Mouse (Mus musculus) heart, postnatal 0 days (tissue): ENCODE measurements around the gene Tmem239. TPM values are rescaled to one million over a fixed set of nuclear protein-coding genes. Genes with fewer than 3 reads are reported as not detected.
A peak's percentile ranks its signal among the peaks of the same experiment; 100 is the strongest.

Experiments
- ATAC-seq: fragments of 200-750 bp; cut with Nextera tagmentation; 2 replicates; pipeline ENCODE4 v1.8.0; 2017; ENCODE audit warnings: low read depth, moderate number of reproducible peaks, moderate library complexity; ENCODE audit not compliant: insufficient read depth
- DNase-seq: peaks from one replicate; pipeline ENCODE4 v3.0.0-alpha.2; 2016; ENCODE audit warnings: low spot score
- H3K27ac ChIP-seq: fragments of 300-500 bp; sonication (generic); 2 replicates; pipeline ENCODE4 v1.5.1; 2014; ENCODE audit warnings: low read depth, mild to moderate bottlenecking
- H3K27me3 ChIP-seq: fragments of 300-500 bp; sonication (generic); 2 replicates; pipeline ENCODE4 v1.6.1; 2014; ENCODE audit warnings: low read length, mixed read lengths; ENCODE audit not compliant: control insufficient read depth, insufficient read depth
- H3K36me3 ChIP-seq: fragments of 300-500 bp; sonication (generic); replicated peaks from 2 replicates; pipeline ENCODE4 v1.6.1; 2014; ENCODE audit warnings: low read length, mixed read lengths; ENCODE audit not compliant: control insufficient read depth, insufficient read depth
- H3K4me1 ChIP-seq: fragments of 300-500 bp; sonication (generic); 2 replicates; pipeline ENCODE4 v1.6.1; 2014; ENCODE audit warnings: antibody characterized with exemption; ENCODE audit not compliant: control insufficient read depth, insufficient read depth
- H3K4me2 ChIP-seq: fragments of 300-500 bp; sonication (generic); 2 replicates; pipeline ENCODE4 v1.6.1; 2014; ENCODE audit warnings: low read depth, mild to moderate bottlenecking, low read length, moderate library complexity
- H3K4me3 ChIP-seq: fragments of 300-500 bp; sonication (generic); 2 replicates; pipeline ENCODE4 v1.5.1; 2014; ENCODE audit warnings: low read depth, low read length
- H3K9ac ChIP-seq: fragments of 300-500 bp; sonication (generic); replicated peaks from 2 replicates; pipeline ENCODE4 v1.6.1; 2014; ENCODE audit warnings: low read depth, low read length, mixed read lengths
- H3K9me3 ChIP-seq: fragments of 300-500 bp; sonication (generic); replicated peaks from 2 replicates; pipeline ENCODE4 v1.6.1; 2016; ENCODE audit warnings: low read length; ENCODE audit not compliant: control insufficient read depth
- CTCF ChIP-seq: IDR thresholded peaks from 2 replicates; pipeline ENCODE4 v1.5.1; 2016; ENCODE audit warnings: antibody characterized with exemption, control low read depth, low read depth
- EP300 ChIP-seq: IDR thresholded peaks from 2 replicates; pipeline ENCODE4 v1.6.1; 2016; ENCODE audit warnings: antibody characterized with exemption, low read depth
- WGBS: fragments of 180-500 bp; shearing (Covaris S2); extraction: QIAGEN DNeasy Blood & Tissue Kit; methylation state at CpG from one replicate; pipeline ENCODE4 v1.1.7; 2014; 5-methylcytosine and 5-hydroxymethylcytosine counted together
- polyA plus RNA-seq: library from polyadenylated mRNA; unstranded; fragments of >200 nt; fragmentation: Nextera tagmentation; extraction: Ambion mirVana; gene quantifications from 2 replicates; pipeline ENCODE4 v1.2.1, GENCODE M21; 2015
- total RNA-seq: library from RNA; depleted of rRNA; stranded (reverse); fragments of >200 nt; gene quantifications from 2 replicates; pipeline ENCODE4 v1.2.3, GENCODE M21; 2014; ENCODE audit warnings: low replicate concordance

Tmem239 gene
- total and polyA plus RNA-seq, 2 experiments from 2014 or later, result not detected

- peak; percentile 42; the same call in 1 of the 2 replicates for TF ChIP-seq CTCF
- no peak for TF ChIP-seq EP300
- peak; percentile 96 for ATAC-seq
- under 1% methylated on average over 58 of the region's 58 CpGs for WGBS
Measured at GRCm38 (mm10) chr2:130424126-130424853, 18.0 kb downstream of the Tmem239 start, which contains the start of the genes Vps16 and Pced1a. Gene Vps16 (plus strand): TSS chr2:130424339. Gene Pced1a (minus strand): TSS chr2:130424701.

GRCm38 (mm10) chr2:130425112-130425511 lies 18.8 kb downstream of the Tmem239 start:
- ATAC-seq, result no peak
- H3K4me1 ChIP-seq, result peaks cover 11% of the 10 kb centered on the region; the same call in 1 of the 2 replicates

More at GRCm38 (mm10) chr2:130424126-130424853, 18.0 kb downstream of the Tmem239 start, which contains the start of the genes Vps16 and Pced1a:
- H3K9ac ChIP-seq, result peak within 1 kb of the TSS; percentile 86
- DNase-seq, result peak; percentile 86
- peak within 1 kb of the TSS; percentile 87 for H3K27ac ChIP-seq
- H3K4me3 ChIP-seq, result peak within 1 kb of the TSS; percentile 78
- H3K4me2 ChIP-seq, result peak within 1 kb of the TSS; percentile 79
- H3K27me3 ChIP-seq, result no peaks in the 10 kb centered on the region
- no peaks in the 10 kb centered on the region for H3K36me3 ChIP-seq
- H3K4me1 ChIP-seq, result peaks cover 11% of the 10 kb centered on the region; the same call in 1 of the 2 replicates
- no peaks in the 10 kb centered on the region for H3K9me3 ChIP-seq

GRCm38 (mm10) chr2:130429851-130430250 lies 23.6 kb downstream of the Tmem239 start:
- H3K36me3 ChIP-seq, result no peaks in the 10 kb centered on the region
- no peak for TF ChIP-seq EP300
- H3K4me2 ChIP-seq, result no peak overlapping the region
- H3K9me3 ChIP-seq, result no peaks in the 10 kb centered on the region
- H3K27ac ChIP-seq, result no peak overlapping the region
- peaks cover 3% of the 10 kb centered on the region; the same call in 1 of the 2 replicates for H3K4me1 ChIP-seq
- no peaks in the 10 kb centered on the region for H3K27me3 ChIP-seq
- DNase-seq, result no peak
- H3K4me3 ChIP-seq, result no peak overlapping the region
- no peak for ATAC-seq
- H3K9ac ChIP-seq, result no peak overlapping the region
- WGBS, result 46% methylated on average over 2 of the region's 2 CpGs

More at GRCm38 (mm10) chr2:130425112-130425511, 18.8 kb downstream of the Tmem239 start:
- H3K27ac ChIP-seq, result peak overlapping the region; percentile 87
- no peaks in the 10 kb centered on the region for H3K27me3 ChIP-seq
- peak overlapping the region; percentile 79 for H3K4me2 ChIP-seq
- H3K9ac ChIP-seq, result peak overlapping the region; percentile 86
- WGBS, result 19% methylated on average over 5 of the region's 5 CpGs
- DNase-seq, result peak; percentile 54
- H3K9me3 ChIP-seq, result no peaks in the 10 kb centered on the region
- no peaks in the 10 kb centered on the region for H3K36me3 ChIP-seq
- H3K4me3 ChIP-seq, result peak overlapping the region; percentile 78
- TF ChIP-seq CTCF (peak; percentile 45), EP300 (no peak)

GRCm38 (mm10) chr2:130430484-130430883 lies 24.2 kb downstream of the Tmem239 start:
- no peak overlapping the region for H3K9ac ChIP-seq
- TF ChIP-seq EP300 (no peak), CTCF (no peak)
- H3K36me3 ChIP-seq, result no peaks in the 10 kb centered on the region
- DNase-seq, result no peak
- no peaks in the 10 kb centered on the region for H3K4me1 ChIP-seq
- no peak overlapping the region for H3K4me2 ChIP-seq
- ATAC-seq, result no peak
- no peaks in the 10 kb centered on the region for H3K9me3 ChIP-seq
- no peak overlapping the region for H3K4me3 ChIP-seq
- no peaks in the 10 kb centered on the region for H3K27me3 ChIP-seq
- 54% methylated on average over 3 of the region's 3 CpGs for WGBS
- no peak overlapping the region for H3K27ac ChIP-seq

GRCm38 (mm10) chr2:130432157-130432556 lies 25.9 kb downstream of the Tmem239 start:
- ATAC-seq, result no peak
- no peak overlapping the region for H3K9ac ChIP-seq
- 70% methylated on average over 3 of the region's 3 CpGs for WGBS

More at GRCm38 (mm10) chr2:130432157-130432556, 25.9 kb downstream of the Tmem239 start:
- Histone ChIP-seq H3K27ac (no peak overlapping the region), H3K4me3 (no peak overlapping the region), H3K4me1 (no peaks in the 10 kb centered on the region), H3K4me2 (no peak overlapping the region), H3K27me3 (no peaks in the 10 kb centered on the region), H3K36me3 (no peaks in the 10 kb centered on the region), H3K9me3 (no peaks in the 10 kb centered on the region)
- TF ChIP-seq CTCF (no peak), EP300 (no peak)
- no peak for DNase-seq
